Mouse (Mus musculus) brain, embryonic 14.5 days (tissue): ENCODE data around the gene Alyref.

ENCODE experiments used
- CTCF ChIP-seq: fragments of 200-500 bp; IDR thresholded peaks from 2 replicates; pipeline ENCODE4 v1.5.1; 2012; ENCODE audit warnings: inconsistent platforms, mild to moderate bottlenecking, moderate library complexity, borderline replicate concordance; ENCODE audit not compliant: insufficient read depth, insufficient read length; ENCODE audit errors: extremely low read depth
- POLR2A ChIP-seq: fragments of 200-500 bp; IDR thresholded peaks from 2 replicates; pipeline ENCODE4 v1.6.1; 2012; ENCODE audit warnings: mild to moderate bottlenecking, inconsistent platforms, borderline replicate concordance; ENCODE audit not compliant: poor library complexity, insufficient read depth, insufficient read length, severe bottlenecking; ENCODE audit errors: extremely low read depth

DNA sequence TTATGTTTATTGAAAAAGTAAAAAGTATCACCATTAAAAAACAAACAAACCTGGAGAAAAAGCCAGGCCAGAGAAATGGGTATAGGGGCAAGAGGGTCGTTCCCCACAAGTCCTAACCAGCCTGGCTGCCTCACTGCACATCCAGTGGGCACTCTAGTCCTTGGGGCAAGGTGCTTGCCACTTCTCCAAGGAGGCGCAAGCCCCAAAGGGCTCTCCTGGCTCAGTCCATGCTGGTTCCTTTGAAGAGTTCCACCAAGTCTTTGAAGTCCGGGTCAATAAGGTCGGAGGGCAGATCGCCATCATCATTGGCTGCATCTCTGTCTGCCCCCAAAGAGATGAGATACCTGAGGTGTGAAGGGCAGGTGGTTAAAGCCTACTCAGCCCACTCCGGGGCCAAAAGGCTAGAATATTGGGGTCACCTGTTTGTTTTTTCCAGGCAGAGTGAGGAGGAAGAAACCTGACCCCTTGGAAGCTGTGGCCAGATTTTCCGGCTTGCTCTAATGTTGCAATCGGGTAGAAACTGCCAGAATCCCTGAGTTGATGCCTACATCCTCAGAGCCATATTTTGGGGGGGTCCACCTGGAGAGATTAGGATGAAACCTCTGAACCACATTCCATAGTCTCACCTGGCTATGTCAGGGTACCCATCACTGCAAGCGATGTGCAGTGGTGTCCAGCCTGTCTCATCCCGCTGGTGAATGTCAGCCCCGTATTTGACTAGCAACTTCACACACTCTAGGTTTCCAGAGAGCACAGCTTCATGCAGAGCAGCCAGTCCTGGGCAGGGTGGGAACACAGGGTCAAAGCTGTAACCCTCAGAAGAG, 48.0 kb downstream of the Alyref start:
- no peak for TF ChIP-seq CTCF
- TF ChIP-seq POLR2A: no peak
